Mouse (Mus musculus): ENCODE results near the gene Poc5. TPM values are rescaled to one million over a fixed set of nuclear protein-coding genes. Genes with fewer than 3 reads are reported as not detected.

Poc5 gene
- polyA plus RNA-seq, 1 experiment from 2014 or later, result 14.1 TPM

DNA sequence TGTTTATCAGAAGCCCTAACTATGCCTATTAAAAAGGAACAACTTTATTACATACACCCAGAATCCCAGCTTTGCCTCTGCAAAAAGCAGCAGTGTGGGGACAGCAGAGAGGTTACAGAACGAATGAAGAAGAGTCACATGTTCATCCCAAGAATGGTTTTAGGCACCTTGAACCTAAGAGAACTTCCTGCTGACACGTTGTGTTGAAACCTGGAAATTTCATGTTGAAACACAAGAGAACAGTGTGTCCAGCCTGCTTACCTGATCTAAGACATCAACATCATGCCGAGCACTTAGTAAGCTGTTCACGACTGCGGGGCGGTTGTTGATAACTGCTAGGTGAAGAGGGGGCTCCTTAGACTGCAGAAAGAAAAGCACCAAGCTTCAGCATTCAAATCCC lies 44.9 kb downstream of the Poc5 start:
- H3K4me1 ChIP-seq, result peaks cover 15% of the 10 kb centered on the region
- H3K9me3 ChIP-seq, result no peaks in the 10 kb centered on the region
- ATAC-seq (ENCODE audit: insufficient number of reproducible peaks, low FRiP score, low TSS enrichment, low read depth), result no peak
- no peaks in the 10 kb centered on the region for H3K36me3 ChIP-seq
- H3K27me3 ChIP-seq, result no peaks in the 10 kb centered on the region
- no peak overlapping the region for H3K4me3 ChIP-seq
- WGBS, result 83% methylated on average over 6 of the region's 6 CpGs
- no peak overlapping the region for H3K9ac ChIP-seq
- no peak overlapping the region for H3K27ac ChIP-seq
- H3K4me2 ChIP-seq, result no peak overlapping the region

DNA sequence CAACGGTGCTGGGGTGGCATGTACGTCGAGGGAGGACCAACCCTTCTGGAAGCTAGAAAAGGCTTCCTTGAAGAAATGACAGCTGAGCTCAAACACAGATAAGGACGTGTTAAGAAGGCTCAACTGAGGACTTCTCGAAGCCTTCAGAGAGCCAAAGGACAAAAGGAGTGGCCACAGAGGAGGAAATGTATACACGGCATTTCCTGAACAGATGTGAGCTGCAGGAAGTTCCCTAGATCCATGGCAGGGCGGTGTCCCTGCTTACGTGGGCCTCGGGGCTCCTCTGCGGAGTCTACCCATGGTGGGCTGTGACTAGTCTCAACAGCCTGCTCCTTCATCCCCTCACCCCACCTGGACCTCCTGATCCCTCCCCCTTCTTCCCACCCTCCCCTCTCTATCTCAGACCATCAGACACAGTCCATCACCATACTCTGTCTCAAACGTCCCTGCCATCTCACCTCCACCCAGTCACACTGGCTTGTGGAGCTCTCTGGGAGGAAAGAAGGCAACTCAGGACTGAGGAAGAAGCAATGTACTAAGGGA lies 45.6 kb downstream of the Poc5 start:
- no peak overlapping the region for H3K27ac ChIP-seq
- no peak overlapping the region for H3K4me3 ChIP-seq
- H3K4me2 ChIP-seq, result no peak overlapping the region
- H3K9me3 ChIP-seq, result no peaks in the 10 kb centered on the region
- no peak overlapping the region for H3K9ac ChIP-seq
- H3K27me3 ChIP-seq, result no peaks in the 10 kb centered on the region
- H3K36me3 ChIP-seq, result no peaks in the 10 kb centered on the region
- ATAC-seq (ENCODE audit: insufficient number of reproducible peaks, low FRiP score, low TSS enrichment, low read depth), result no peak
- H3K4me1 ChIP-seq, result peaks cover 15% of the 10 kb centered on the region
- WGBS, result 72% methylated on average over 11 of the region's 11 CpGs

GRCm38 (mm10) chr13:96434899-96435331 lies 46.8 kb downstream of the Poc5 start:
- H3K4me1 ChIP-seq, result peaks cover 15% of the 10 kb centered on the region
- no peak overlapping the region for H3K4me3 ChIP-seq
- H3K4me2 ChIP-seq, result no peak overlapping the region
- no peak for ATAC-seq (ENCODE audit: insufficient number of reproducible peaks, low FRiP score, low TSS enrichment, low read depth)
- H3K27me3 ChIP-seq, result no peaks in the 10 kb centered on the region
- no peak overlapping the region for H3K27ac ChIP-seq
- 50% methylated on average over 5 of the region's 5 CpGs for WGBS
- no peaks in the 10 kb centered on the region for H3K36me3 ChIP-seq
- no peak overlapping the region for H3K9ac ChIP-seq
- no peaks in the 10 kb centered on the region for H3K9me3 ChIP-seq

DNA sequence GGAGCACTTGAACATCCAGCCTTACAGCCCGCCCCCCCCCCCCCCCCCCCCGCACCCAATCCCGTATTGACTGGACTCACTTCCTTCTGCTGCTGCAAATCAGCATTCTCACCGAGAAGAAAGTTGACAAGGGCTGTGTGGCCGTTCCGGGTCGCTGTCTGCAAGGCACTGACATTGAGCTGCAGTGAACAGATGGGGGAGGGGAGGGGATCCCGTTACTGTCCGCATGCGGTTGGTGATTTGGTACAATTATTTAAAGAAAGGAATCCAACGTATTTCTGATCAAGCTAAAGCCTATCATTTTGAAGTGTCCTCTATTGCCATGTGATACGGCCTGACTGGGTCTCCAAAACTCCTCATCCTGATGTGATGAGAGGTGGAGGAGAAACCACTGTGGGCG lies 47.7 kb downstream of the Poc5 start:
- Histone ChIP-seq H3K9me3 (no peaks in the 10 kb centered on the region), H3K4me3 (no peak overlapping the region), H3K4me2 (no peak overlapping the region), H3K36me3 (no peaks in the 10 kb centered on the region), H3K4me1 (peaks cover 15% of the 10 kb centered on the region), H3K27ac (no peak overlapping the region), H3K27me3 (no peaks in the 10 kb centered on the region), H3K9ac (no peak overlapping the region)
- WGBS, result 41% methylated on average over 12 of the region's 13 CpGs
- ATAC-seq (ENCODE audit: insufficient number of reproducible peaks, low FRiP score, low TSS enrichment, low read depth), result no peak

GRCm38 (mm10) chr13:96436921-96437320 lies 48.8 kb downstream of the Poc5 start:
- WGBS, result 71% methylated on average over 1 of the region's 1 CpGs
- ATAC-seq (ENCODE audit: insufficient number of reproducible peaks, low FRiP score, low TSS enrichment, low read depth), result no peak
- no peaks in the 10 kb centered on the region for H3K27me3 ChIP-seq
- no peak overlapping the region for H3K27ac ChIP-seq
- H3K9me3 ChIP-seq, result no peaks in the 10 kb centered on the region
- H3K4me2 ChIP-seq, result no peak overlapping the region
- no peak overlapping the region for H3K9ac ChIP-seq
- no peaks in the 10 kb centered on the region for H3K36me3 ChIP-seq
- H3K4me1 ChIP-seq, result peaks cover 15% of the 10 kb centered on the region
- H3K4me3 ChIP-seq, result no peak overlapping the region

DNA sequence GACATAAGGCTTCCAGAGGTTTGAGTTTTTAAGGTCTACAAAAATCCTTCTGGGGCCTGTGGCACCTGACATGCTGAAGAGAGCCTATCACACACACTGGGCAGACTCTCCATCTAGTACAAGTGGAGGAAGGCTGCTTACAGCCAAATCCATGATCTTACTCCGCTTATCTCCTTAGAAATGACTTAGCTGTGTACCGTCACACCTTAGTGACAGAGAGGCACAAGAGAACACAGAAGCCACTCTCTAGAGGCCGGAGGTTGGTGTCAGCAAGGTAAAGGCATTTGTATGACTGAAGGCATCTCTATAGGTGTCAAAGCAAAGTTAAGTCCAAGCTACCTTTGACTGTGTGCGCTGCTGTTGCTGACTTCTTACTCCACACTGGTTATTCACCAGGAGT lies 52.3 kb downstream of the Poc5 start:
- no peaks in the 10 kb centered on the region for H3K9me3 ChIP-seq
- H3K4me3 ChIP-seq, result no peak overlapping the region
- H3K36me3 ChIP-seq, result no peaks in the 10 kb centered on the region
- H3K4me1 ChIP-seq, result no peaks in the 10 kb centered on the region
- WGBS, result 94% methylated on average over 4 of the region's 4 CpGs
- no peaks in the 10 kb centered on the region for H3K27me3 ChIP-seq
- no peak overlapping the region for H3K4me2 ChIP-seq
- no peak for ATAC-seq (ENCODE audit: insufficient number of reproducible peaks, low FRiP score, low TSS enrichment, low read depth)
- H3K9ac ChIP-seq, result no peak overlapping the region
- H3K27ac ChIP-seq, result no peak overlapping the region

DNA sequence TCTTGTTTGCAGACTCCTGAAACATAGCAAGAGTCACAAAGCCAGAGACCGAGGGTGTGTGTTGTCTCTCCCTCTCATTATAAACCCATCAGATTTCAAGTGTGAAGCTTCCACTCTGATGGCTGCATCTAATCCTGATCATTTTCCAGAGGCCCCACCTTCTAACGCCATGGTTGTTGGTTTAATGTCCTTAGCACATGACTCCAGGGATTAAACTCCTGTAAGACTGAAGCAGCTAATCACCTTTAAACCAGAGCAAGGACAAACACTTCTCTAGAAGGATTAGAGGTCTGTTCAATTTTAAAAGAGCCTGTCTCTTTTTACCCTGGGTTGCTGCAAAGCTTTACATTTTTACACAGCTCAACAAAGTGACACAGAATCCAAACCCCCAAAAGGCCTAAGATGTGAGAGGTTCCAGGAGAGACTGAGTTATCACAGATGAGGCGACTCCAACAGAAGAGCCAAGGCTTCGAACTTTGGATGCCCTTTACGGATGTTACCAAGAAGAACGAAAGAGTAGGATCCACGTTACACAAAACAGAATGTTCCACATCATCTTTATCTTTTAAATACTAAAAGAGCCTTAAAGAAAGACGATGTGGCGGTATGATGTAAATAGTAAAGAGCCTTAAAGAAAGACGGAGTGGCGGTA lies 62.2 kb downstream of the Poc5 start:
- H3K9ac ChIP-seq, result no peak overlapping the region
- H3K4me3 ChIP-seq, result no peak overlapping the region
- no peaks in the 10 kb centered on the region for H3K27me3 ChIP-seq
- H3K27ac ChIP-seq, result peak overlapping the region; percentile 14
- ATAC-seq (ENCODE audit: insufficient number of reproducible peaks, low FRiP score, low TSS enrichment, low read depth), result no peak
- 75% methylated on average over 11 of the region's 11 CpGs for WGBS
- H3K36me3 ChIP-seq, result no peaks in the 10 kb centered on the region
- H3K4me1 ChIP-seq, result peaks cover 4% of the 10 kb centered on the region; the same call in 1 of the 2 replicates
- H3K4me2 ChIP-seq, result no peak overlapping the region
- no peaks in the 10 kb centered on the region for H3K9me3 ChIP-seq

- H3K9me3 ChIP-seq, result no peaks in the 10 kb centered on the region
- WGBS, result 77% methylated on average over 7 of the region's 7 CpGs
- no peaks in the 10 kb centered on the region for H3K27me3 ChIP-seq
- no peaks in the 10 kb centered on the region for H3K36me3 ChIP-seq
- ATAC-seq (ENCODE audit: insufficient number of reproducible peaks, low FRiP score, low TSS enrichment, low read depth), result no peak
- H3K4me2 ChIP-seq, result no peak overlapping the region
- no peak overlapping the region for H3K9ac ChIP-seq
- no peak overlapping the region for H3K27ac ChIP-seq
- no peak overlapping the region for H3K4me3 ChIP-seq
- peaks cover 4% of the 10 kb centered on the region; the same call in 1 of the 2 replicates for H3K4me1 ChIP-seq
Measured at GRCm38 (mm10) chr13:96450869-96451268, 62.8 kb downstream of the Poc5 start.

DNA sequence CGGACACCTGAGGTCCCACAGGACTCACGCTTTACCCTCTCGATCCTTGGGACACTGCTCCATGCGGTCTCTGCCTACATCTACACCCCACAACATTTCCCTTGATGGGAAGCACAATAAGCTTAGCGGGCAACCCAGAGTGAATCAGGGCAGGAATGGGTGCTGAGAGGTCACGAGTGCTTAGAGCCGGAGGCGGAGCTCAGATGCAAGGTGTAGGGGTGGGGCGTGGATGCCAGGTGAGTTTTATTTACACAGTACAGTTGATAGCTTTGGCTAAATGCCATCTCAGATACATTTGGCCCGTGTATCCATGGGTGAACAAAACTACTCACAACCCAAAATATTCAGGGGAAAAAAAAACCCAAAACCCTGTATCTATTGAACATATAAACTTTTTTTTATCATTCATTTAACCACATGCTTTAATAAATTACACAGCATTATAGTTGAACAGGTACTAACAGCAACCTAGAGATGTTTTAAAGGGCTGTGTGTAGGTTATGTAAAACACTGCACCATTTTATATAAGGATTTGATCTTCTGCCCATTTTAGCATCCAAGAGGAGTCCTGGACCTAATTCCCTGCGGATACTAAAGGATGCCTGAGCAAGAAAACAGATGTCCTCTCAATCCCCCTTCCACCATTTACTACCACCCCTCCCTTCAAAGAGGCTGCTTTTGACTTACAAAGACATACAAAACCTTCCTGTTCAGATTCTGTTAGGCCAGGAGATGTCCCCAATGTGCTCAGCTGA lies 63.5 kb downstream of the Poc5 start:
- Histone ChIP-seq H3K4me2 (no peak overlapping the region), H3K9ac (no peak overlapping the region), H3K27ac (peak overlapping the region; percentile 38; the same call in 1 of the 2 replicates), H3K9me3 (no peaks in the 10 kb centered on the region), H3K27me3 (no peaks in the 10 kb centered on the region), H3K36me3 (no peaks in the 10 kb centered on the region), H3K4me1 (peaks cover 4% of the 10 kb centered on the region; the same call in 1 of the 2 replicates), H3K4me3 (no peak overlapping the region)
- 83% methylated on average over 11 of the region's 11 CpGs for WGBS
- no peak for ATAC-seq (ENCODE audit: insufficient number of reproducible peaks, low FRiP score, low TSS enrichment, low read depth)

- H3K4me1 ChIP-seq, result peaks cover 4% of the 10 kb centered on the region; the same call in 1 of the 2 replicates
- H3K9ac ChIP-seq, result no peak overlapping the region
- no peaks in the 10 kb centered on the region for H3K9me3 ChIP-seq
- 91% methylated on average over 3 of the region's 3 CpGs for WGBS
- H3K4me2 ChIP-seq, result no peak overlapping the region
- H3K27ac ChIP-seq, result no peak overlapping the region
- H3K36me3 ChIP-seq, result no peaks in the 10 kb centered on the region
- ATAC-seq (ENCODE audit: insufficient number of reproducible peaks, low FRiP score, low TSS enrichment, low read depth), result no peak
- no peak overlapping the region for H3K4me3 ChIP-seq
- no peaks in the 10 kb centered on the region for H3K27me3 ChIP-seq
Measured at GRCm38 (mm10) chr13:96452621-96453020, 64.5 kb downstream of the Poc5 start.

DNA sequence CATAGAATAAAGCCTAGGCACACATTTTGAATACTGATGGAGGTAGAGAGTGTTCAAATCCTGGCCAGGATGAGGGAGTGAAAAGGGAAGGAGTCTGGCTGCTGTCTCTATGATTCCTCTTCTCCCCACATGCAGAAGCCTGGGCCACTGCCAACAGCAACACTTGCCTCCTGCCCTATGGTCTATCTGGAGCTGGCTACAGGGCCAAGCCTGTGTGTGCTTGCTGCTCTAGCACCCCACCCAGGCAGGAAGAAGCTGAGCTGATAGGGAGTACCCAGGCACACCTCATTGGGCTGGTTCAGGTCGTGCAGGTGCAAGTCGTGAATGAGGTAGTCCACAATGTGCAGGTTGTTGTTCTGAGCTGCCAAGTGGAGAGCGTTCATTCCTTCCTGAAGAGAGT lies 66.2 kb downstream of the Poc5 start:
- Histone ChIP-seq H3K4me3 (no peak overlapping the region), H3K36me3 (no peaks in the 10 kb centered on the region), H3K4me1 (peaks cover 4% of the 10 kb centered on the region; the same call in 1 of the 2 replicates), H3K27ac (no peak overlapping the region), H3K27me3 (no peaks in the 10 kb centered on the region), H3K4me2 (no peak overlapping the region), H3K9ac (no peak overlapping the region), H3K9me3 (no peaks in the 10 kb centered on the region)
- 72% methylated on average over 3 of the region's 3 CpGs for WGBS
- ATAC-seq (ENCODE audit: insufficient number of reproducible peaks, low FRiP score, low TSS enrichment, low read depth), result no peak

- H3K27ac ChIP-seq, result no peak overlapping the region
- no peak for ATAC-seq (ENCODE audit: insufficient number of reproducible peaks, low FRiP score, low TSS enrichment, low read depth)
- no peak overlapping the region for H3K9ac ChIP-seq
- H3K9me3 ChIP-seq, result no peaks in the 10 kb centered on the region
- H3K27me3 ChIP-seq, result no peaks in the 10 kb centered on the region
- peaks cover 2% of the 10 kb centered on the region; the same call in 1 of the 2 replicates for H3K4me1 ChIP-seq
- no peak overlapping the region for H3K4me2 ChIP-seq
- H3K4me3 ChIP-seq, result no peak overlapping the region
- WGBS, result 86% methylated on average over 5 of the region's 5 CpGs
- no peaks in the 10 kb centered on the region for H3K36me3 ChIP-seq
Measured at GRCm38 (mm10) chr13:96457566-96457965, 69.5 kb downstream of the Poc5 start.

Data from limb, embryonic 15.5 days (tissue).